Mouse (Mus musculus): ENCODE data around the gene Tpk1.

DNA sequence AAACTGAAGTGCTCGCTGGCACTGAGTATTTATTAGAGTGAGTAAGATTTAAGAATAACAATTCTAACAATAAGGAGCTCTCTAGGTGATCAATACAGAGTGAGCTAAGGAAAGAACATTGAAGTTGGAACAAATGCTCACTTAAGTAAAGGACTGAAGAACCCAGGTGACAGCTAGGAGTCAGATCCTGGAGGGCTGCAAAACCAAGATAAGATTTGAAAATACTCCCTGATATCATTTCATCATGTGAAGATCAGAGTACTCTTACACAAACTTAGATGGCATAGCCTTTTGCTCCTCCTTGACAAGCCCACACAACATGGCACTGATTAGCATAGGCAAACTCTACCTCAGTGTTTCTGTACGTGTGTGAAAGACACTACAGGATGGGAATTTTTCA, 4.3 kb downstream of the Tpk1 start:
- TF ChIP-seq POLR2A (IDR thresholded peaks at IDR 0.05; ENCODE audit: low read depth, low read length) (no peak), CTCF (conservative IDR thresholded peaks at IDR 0.05; ENCODE audit: insufficient read depth, insufficient read length, low read depth, low read length) (no peak)
